Mouse (Mus musculus): ENCODE data around the gene Supv3l1.
A peak's percentile ranks its signal among the peaks of the same experiment; 100 is the strongest.

Supv3l1 gene

DNA sequence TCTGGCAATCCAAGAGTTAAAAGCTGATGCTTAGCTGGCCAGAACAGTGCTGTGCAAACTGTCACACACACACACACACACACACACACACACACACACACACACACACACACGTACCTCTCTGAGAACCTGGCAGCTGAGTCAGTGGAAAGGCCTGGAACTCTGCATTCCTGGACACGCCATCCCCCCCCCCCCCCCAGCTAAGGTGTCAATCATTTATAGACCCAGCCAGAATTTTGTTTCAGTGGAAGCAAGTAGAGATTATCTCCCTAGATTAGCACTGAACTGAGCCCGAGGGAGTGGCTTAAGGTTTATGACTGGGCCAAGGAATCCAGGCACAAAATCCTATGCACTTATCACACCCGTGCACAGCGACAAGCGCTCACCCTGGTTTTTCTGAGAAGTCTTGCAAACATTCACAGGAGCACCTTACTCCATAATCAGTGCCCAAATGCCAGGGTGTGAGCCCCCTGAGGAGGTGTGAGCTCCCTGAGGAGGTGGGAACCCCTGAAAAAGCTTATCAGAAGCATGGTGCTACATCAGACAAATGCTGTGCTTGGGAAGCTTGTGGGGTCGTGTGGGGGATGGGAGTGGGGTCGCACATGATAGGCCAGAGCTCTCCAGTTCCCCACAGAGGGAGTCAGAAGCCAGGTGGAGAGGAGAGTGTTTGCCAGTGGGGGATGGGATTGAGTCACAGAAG is 36.5 kb downstream of the Supv3l1 start:
- DNase-seq = peak in 1 of 2 experiments; percentile 21

DNA sequence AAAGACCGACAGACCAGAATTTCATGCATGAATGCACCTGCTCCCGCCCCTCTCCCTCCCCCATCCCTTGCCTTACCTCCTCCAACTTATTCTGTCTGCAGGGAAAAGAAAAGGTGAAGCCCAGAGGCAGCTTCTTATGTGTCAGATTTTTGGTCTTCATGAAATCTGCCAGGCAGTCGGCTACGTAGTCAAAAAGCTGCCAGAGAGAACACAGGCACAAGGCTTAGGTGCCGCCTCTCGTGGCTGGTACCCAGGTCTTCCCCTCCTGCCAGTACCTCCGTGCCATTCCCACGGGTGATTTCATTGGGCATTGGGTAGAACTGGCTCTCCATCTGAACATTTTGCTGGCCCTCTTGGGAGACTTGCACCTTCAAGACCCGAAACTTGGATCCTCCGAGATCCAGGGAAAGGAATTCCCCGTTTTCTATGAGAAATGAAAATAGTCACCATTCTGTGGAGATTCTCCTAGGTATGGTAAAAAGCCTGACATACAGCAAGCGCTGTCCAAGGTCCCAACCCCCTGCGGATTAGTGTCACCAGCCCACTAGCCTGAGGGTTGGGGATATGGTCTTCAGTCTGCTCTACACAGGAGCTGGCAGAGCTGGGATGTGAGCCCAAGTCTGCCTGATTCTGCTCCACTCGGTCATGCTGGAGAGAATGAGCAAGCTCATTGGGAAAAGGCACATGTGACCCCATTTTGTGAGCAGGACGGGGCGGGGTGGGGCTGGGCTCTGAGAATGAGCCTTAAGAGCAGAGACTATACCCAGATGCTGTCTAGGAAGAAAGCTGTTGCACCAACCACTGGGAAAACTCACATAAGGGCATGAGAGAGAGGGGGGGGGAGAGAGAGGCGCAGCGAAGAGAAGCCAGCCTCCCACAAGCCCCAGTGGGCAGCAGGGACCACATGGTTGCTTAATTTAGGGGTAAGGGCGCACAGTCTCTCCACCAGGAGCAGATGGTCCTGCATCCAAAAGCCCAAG is 37.8 kb downstream of the Supv3l1 start:
- no peak for DNase-seq

DNA sequence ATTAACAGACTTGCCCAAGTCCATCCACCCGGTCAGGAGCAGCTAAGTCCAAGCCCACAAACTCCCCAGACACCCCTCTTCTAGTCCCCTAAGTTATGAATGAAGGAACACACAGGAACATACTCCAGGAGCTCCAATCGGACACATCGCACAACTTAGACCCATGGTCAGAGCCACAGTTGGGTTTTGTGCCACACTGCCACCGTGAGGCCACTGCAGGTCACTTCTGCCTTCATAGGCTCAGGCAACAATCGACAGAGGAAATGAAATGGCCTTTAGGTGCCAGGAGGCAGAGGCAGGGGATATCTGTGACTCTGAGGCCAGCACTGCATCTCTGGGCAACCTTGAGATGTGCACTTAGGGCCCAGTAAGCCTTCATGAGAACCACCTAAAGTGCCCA is 38.6 kb downstream of the Supv3l1 start:
- peak; percentile 54 to 66 for DNase-seq

DNA sequence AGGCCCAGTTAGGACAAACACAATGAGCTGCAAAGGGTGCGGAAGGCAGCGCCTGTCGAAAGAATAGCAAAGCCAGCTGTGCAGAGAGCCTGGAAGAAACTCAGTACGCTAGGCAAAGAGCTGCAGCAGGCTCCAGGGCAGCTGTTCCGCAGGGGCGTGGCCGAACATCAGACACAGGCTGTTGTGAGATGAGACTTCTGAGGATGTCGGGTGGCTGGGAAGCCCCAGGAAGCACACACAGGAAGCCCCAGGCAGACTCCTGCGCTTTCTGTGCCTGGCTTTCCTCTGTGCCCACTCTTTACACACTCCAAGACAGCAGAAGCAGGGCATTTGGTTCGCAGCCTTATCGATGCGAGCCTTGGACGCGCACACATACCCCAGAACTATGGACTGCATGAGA is 44.6 kb downstream of the Supv3l1 start:
- DNase-seq = no peak

DNA sequence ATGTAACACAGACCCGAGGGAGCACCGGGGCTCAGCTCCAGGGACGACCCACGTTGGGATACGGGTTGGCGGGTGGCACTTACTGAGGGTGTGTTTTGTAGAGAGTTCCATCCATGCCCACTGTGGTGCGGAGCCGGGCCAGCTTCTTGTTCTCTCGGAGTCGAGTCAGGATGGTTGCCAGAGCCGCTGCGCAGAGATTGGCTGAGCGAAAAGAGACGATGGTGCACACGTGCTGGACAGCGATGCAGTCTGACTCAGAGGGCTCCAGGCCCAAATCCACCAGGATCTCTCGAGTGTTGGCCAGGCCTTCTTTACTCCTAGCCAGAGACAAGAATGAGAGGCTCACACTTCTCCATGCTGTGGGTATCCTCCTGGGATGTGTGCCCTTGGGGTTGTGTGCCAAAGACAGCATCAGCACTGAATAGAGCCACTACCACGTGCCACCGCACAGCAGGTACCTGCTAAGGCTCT is 47.9 kb downstream of the Supv3l1 start:
- no peak for DNase-seq

DNA sequence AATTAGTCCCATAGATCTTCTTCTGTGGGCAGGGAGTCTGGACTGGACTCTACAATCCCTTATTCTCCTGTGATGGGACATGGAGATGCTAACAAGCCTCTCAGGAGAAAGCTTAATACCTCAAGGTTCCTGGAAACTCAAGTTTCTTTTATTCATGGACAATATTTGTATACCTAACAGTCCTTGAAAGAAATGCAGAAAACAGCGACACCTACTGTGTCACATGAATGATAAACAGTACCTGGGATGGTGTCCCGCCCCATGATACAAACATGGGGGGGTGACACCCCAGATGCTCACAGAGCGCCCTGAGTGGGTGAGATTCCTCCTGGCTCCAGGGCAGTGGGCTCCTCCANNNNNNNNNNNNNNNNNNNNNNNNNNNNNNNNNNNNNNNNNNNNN is 66.5 kb downstream of the Supv3l1 start:
- DNase-seq = no peak

DNA sequence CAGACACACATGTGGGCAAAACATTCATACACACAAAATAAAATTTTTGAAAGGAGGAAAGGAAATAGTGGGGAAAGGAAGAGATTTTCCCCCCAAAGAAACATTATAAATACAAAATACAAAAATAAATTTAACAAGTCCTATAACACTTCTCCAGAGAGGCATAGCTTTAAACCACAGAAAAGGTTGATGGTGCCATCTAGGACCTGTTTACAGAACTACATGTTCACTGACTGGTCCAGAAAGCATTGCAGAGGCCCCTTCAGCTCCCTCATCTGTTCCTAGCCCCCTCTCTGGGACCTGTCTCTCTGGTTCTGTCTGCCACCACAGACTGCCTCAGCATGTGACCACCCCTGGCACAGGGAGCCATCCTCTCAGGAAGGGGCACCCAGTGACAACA is 68.6 kb downstream of the Supv3l1 start:
- no peak for DNase-seq

DNA sequence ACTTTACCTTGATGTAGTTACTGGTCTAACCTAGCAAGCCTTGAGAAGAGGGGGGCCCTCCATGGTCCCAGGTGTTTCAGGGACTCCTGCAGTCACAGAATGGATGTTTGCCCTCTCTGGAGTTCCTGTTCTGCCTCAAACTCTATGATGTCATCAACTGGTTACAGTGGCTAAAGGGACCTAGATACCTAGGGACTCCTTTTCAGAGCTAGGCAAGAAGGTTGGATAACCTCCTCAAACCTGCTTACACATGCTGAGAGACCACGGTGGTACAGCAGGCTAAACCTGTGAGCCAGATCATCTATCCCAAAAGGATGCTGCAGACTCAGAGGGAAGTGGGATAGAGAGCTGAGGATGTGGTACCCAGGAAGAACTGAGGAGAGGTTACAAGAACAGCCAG is 69.7 kb downstream of the Supv3l1 start, which contains the start of gene Hk1:
Gene Hk1 (minus strand): TSS at position 101 of the 400 bp plus-strand sequence.
- no peak for DNase-seq
